Mouse (Mus musculus) lung, postnatal 0 days (tissue): ENCODE data around the gene Gm48551.

ENCODE experiments used
- CTCF ChIP-seq: IDR thresholded peaks from 2 replicates; pipeline ENCODE4 v1.5.1; 2016; ENCODE audit warnings: antibody characterized with exemption, mild to moderate bottlenecking
- EP300 ChIP-seq: IDR thresholded peaks from 2 replicates; pipeline ENCODE4 v1.6.1; 2016; ENCODE audit warnings: antibody characterized with exemption, mild to moderate bottlenecking, control low read depth

DNA sequence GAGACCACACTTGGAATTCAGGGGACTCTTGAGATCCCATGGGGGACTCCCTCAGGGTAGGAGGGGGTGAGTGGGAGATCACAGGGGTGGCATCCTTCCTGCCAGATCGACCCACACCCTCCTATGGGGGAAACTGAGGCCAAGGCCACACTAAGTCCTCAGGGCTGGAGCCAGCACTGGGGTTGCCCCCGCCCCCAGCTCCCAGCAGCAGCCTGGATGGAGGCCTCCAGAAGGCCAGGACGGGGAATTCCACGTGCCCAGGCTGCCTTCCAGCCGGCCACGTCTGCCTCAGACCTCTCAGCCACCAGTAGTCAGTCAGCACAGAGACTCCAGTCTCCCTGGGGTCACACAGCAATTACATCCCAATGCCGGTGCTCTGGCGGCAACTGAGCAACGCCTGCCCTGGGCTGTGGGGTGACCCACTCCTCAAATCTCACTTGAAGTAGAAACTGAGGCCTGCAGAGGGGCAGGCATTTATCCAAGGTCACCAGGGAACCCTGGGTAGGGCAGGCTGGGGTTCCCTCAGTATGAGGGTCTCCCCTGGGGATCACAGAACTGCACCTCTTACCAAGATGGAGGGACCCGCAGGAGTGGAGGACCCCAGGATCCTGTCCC is 41.1 kb downstream of the Gm48551 start:
- TF ChIP-seq CTCF (no peak), EP300 (no peak)
